Mouse (Mus musculus): ENCODE measurements around the gene Ptpdc1. TPM values are rescaled to one million over a fixed set of nuclear protein-coding genes. Genes with fewer than 3 reads are reported as not detected.

Gene Ptpdc1
- polyA plus RNA-seq, 1 experiment from 2014 or later = 6.9 TPM

DNA sequence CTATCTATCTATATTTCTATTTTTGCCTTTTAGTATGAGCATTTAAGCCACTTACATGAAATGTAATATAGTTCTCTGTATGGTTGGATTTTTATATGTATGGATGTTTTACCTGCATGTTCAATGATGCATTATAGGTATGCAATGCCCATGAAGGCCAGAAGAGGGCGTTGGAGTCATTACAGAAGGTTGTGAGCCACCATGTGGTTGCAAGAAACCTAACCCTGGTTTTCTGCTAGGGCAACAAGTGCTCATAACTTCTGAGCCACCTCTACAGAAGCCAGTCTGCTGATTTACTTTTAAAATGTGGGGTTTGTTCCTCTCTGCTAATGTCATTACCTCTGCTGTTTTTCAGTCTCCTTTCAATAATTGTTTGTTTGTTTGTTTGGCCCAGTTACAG is 25.2 kb upstream of the Ptpdc1 start:
- Histone ChIP-seq H3K27ac (no peak overlapping the region), H3K4me3 (replicated peaks) (no peak overlapping the region), H3K27me3 (replicated peaks) (peaks cover 25% of the 10 kb centered on the region), H3K4me1 (replicated peaks) (no peaks in the 10 kb centered on the region), H3K4me2 (replicated peaks) (no peak overlapping the region), H3K9ac (no peak overlapping the region), H3K36me3 (no peaks in the 10 kb centered on the region), H3K9me3 (no peaks in the 10 kb centered on the region)
- WGBS = 0% methylated on average over 1 of the region's 1 CpGs
- no peak for ATAC-seq

GRCm38 (mm10) chr13:48646696-48647095 is 21.2 kb upstream of the Ptpdc1 start:
- no peak for ATAC-seq
- H3K27ac ChIP-seq = no peak overlapping the region
- H3K36me3 ChIP-seq = no peaks in the 10 kb centered on the region
- WGBS = 88% methylated on average over 4 of the region's 4 CpGs
- H3K4me3 ChIP-seq (replicated peaks) = no peak overlapping the region
- no peak overlapping the region for H3K4me2 ChIP-seq (replicated peaks)
- H3K4me1 ChIP-seq (replicated peaks) = no peaks in the 10 kb centered on the region
- H3K9me3 ChIP-seq = no peaks in the 10 kb centered on the region
- H3K27me3 ChIP-seq (replicated peaks) = no peaks in the 10 kb centered on the region; the same call in 1 of the 2 replicates
- no peak overlapping the region for H3K9ac ChIP-seq

- ATAC-seq = no peak
- H3K27ac ChIP-seq = no peak overlapping the region
- no peaks in the 10 kb centered on the region for H3K27me3 ChIP-seq (replicated peaks)
- H3K4me3 ChIP-seq (replicated peaks) = no peak overlapping the region
- no peaks in the 10 kb centered on the region for H3K9me3 ChIP-seq
- H3K36me3 ChIP-seq = no peaks in the 10 kb centered on the region
- H3K9ac ChIP-seq = no peak overlapping the region
- 75% methylated on average over 3 of the region's 3 CpGs for WGBS
- H3K4me1 ChIP-seq (replicated peaks) = no peaks in the 10 kb centered on the region
- no peak overlapping the region for H3K4me2 ChIP-seq (replicated peaks)
These were observed 18.5 kb upstream of the Ptpdc1 start for GRCm38 (mm10) chr13:48643991-48644390.

- no peak overlapping the region for H3K9ac ChIP-seq
- H3K4me2 ChIP-seq (replicated peaks) = no peak overlapping the region
- H3K4me3 ChIP-seq (replicated peaks) = no peak overlapping the region
- ATAC-seq = no peak
- H3K9me3 ChIP-seq = no peaks in the 10 kb centered on the region
- no peaks in the 10 kb centered on the region for H3K27me3 ChIP-seq (replicated peaks)
- WGBS = 74% methylated on average over 6 of the region's 6 CpGs
- no peaks in the 10 kb centered on the region for H3K4me1 ChIP-seq (replicated peaks)
- H3K27ac ChIP-seq = no peak overlapping the region
- no peaks in the 10 kb centered on the region for H3K36me3 ChIP-seq
These were observed 17.6 kb upstream of the Ptpdc1 start for GRCm38 (mm10) chr13:48643072-48643471.

GRCm38 (mm10) chr13:48639570-48639969 is 14.1 kb upstream of the Ptpdc1 start:
- no peaks in the 10 kb centered on the region for H3K4me1 ChIP-seq (replicated peaks)
- no peaks in the 10 kb centered on the region for H3K27me3 ChIP-seq (replicated peaks)
- no peak overlapping the region for H3K27ac ChIP-seq
- ATAC-seq = no peak
- no peak overlapping the region for H3K9ac ChIP-seq
- H3K4me2 ChIP-seq (replicated peaks) = no peak overlapping the region
- no peaks in the 10 kb centered on the region for H3K36me3 ChIP-seq
- H3K4me3 ChIP-seq (replicated peaks) = no peak overlapping the region
- no peaks in the 10 kb centered on the region for H3K9me3 ChIP-seq

GRCm38 (mm10) chr13:48637706-48638105 is 12.2 kb upstream of the Ptpdc1 start:
- 65% methylated on average over 2 of the region's 2 CpGs for WGBS
- Histone ChIP-seq H3K4me2 (replicated peaks) (no peak overlapping the region), H3K4me3 (replicated peaks) (no peak overlapping the region), H3K4me1 (replicated peaks) (no peaks in the 10 kb centered on the region), H3K36me3 (no peaks in the 10 kb centered on the region), H3K27ac (no peak overlapping the region), H3K9me3 (no peaks in the 10 kb centered on the region), H3K27me3 (replicated peaks) (no peaks in the 10 kb centered on the region), H3K9ac (no peak overlapping the region)
- no peak for ATAC-seq

DNA sequence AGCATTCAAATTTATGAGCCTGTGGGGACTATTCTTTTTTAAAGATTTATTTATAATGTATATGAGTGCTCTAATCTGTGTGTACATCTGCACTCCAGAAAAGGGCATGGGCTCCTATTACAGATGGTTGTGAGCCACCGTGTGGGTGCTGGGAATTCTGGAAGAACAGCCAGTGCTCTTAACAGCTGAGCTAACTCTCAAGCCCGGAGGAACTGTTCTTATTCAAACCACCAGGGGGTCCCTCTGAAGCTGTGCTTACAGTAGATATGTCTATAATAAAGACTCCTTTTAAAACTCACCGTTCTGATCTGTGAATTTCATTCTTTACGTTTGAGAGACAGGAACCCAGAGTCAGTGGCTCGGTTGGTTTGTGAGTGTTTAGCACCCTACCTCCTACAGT is 6.2 kb upstream of the Ptpdc1 start:
- H3K36me3 ChIP-seq = no peaks in the 10 kb centered on the region
- no peak overlapping the region for H3K27ac ChIP-seq
- no peaks in the 10 kb centered on the region for H3K27me3 ChIP-seq (replicated peaks)
- WGBS = 76% methylated on average over 5 of the region's 5 CpGs
- H3K9me3 ChIP-seq = no peaks in the 10 kb centered on the region
- H3K4me3 ChIP-seq (replicated peaks) = no peak overlapping the region
- ATAC-seq = no peak
- H3K9ac ChIP-seq = no peak overlapping the region
- no peak overlapping the region for H3K4me2 ChIP-seq (replicated peaks)
- H3K4me1 ChIP-seq (replicated peaks) = no peaks in the 10 kb centered on the region

DNA sequence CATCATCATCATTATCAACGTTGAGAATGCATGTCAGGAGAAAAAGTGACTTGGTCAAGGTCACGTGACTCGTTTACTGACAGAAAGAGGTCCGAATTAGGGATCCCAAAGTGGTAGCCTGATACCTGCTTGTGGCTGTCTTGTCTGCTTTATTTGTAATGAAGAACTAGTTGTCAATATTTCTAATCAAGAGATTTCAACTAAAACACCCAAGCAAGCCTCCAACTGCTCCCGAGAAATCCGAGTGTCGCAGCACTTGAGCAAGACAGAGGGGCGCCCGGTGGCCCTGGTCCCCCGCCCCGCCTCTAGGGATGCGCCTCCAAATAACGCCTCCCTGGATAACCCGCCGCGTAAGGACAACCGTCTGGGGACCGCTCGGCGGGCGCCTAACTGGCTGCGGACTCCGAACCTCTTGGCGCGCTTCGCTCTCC is 481 bp downstream of the Ptpdc1 start:
- Histone ChIP-seq H3K9ac (peak overlapping the region; percentile 65), H3K4me3 (replicated peaks) (peak overlapping the region; percentile 53), H3K36me3 (no peaks in the 10 kb centered on the region), H3K9me3 (no peaks in the 10 kb centered on the region), H3K27ac (peak overlapping the region; percentile 69), H3K27me3 (replicated peaks) (no peaks in the 10 kb centered on the region), H3K4me2 (replicated peaks) (peak overlapping the region; percentile 93), H3K4me1 (replicated peaks) (no peaks in the 10 kb centered on the region)
- 1% methylated on average over 26 of the region's 26 CpGs for WGBS
- no peak for ATAC-seq

- ATAC-seq = no peak
- 86% methylated on average over 4 of the region's 4 CpGs for WGBS
These were observed 6.6 kb downstream of the Ptpdc1 start for GRCm38 (mm10) chr13:48618890-48619289.

DNA sequence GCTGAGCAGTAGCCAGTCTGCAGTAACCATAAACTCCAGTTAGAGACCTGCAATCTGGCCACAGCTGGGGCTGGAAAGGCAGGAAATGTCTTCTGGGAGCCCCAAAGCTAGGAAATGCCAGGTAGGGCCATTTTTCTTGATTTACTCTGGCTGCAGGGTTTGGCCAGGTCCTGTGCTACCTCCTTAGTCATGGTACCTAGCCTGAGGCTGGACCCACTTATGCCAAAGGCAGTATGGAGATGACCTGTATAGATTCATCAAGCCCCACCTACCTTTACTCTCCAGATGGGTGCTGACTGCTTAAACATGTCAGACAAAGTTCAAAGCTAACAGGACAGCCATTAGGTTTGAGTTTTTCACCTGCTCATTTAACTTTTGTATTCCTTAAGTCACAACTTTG is 7.7 kb downstream of the Ptpdc1 start:
- Histone ChIP-seq H3K27ac (no peak overlapping the region), H3K9ac (no peak overlapping the region), H3K36me3 (no peaks in the 10 kb centered on the region), H3K4me3 (replicated peaks) (no peak overlapping the region), H3K4me1 (replicated peaks) (no peaks in the 10 kb centered on the region), H3K9me3 (no peaks in the 10 kb centered on the region), H3K4me2 (replicated peaks) (no peak overlapping the region), H3K27me3 (replicated peaks) (no peaks in the 10 kb centered on the region)
- no peak for ATAC-seq

More at GRCm38 (mm10) chr13:48618890-48619289, 6.6 kb downstream of the Ptpdc1 start:
- no peaks in the 10 kb centered on the region for H3K4me1 ChIP-seq (replicated peaks)
- H3K27me3 ChIP-seq (replicated peaks) = no peaks in the 10 kb centered on the region
- H3K4me3 ChIP-seq (replicated peaks) = no peak overlapping the region
- no peak overlapping the region for H3K4me2 ChIP-seq (replicated peaks)
- H3K27ac ChIP-seq = no peak overlapping the region
- no peaks in the 10 kb centered on the region for H3K36me3 ChIP-seq
- H3K9ac ChIP-seq = no peak overlapping the region
- no peaks in the 10 kb centered on the region for H3K9me3 ChIP-seq

DNA sequence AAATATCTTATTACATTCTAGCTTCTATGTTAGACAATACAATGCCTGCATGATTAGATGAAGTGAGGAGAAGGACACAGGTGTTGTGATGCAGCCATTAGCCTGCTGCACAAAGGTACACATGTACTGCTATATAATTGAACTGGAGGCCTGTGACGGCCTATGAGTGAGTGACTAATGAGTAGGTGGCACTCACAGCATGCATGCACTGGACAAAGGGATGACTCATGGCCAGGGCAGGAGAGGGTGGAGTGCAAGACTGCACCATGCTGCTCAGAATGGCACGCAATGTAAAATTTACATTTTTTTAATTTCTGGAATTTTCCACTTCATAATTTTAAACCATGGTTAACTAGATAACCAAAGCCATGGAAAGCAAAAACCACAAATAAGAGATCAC is 10.9 kb downstream of the Ptpdc1 start:
- Histone ChIP-seq H3K27ac (no peak overlapping the region), H3K4me3 (replicated peaks) (no peak overlapping the region), H3K4me2 (replicated peaks) (no peak overlapping the region), H3K27me3 (replicated peaks) (no peaks in the 10 kb centered on the region), H3K9ac (no peak overlapping the region), H3K4me1 (replicated peaks) (no peaks in the 10 kb centered on the region), H3K9me3 (no peaks in the 10 kb centered on the region), H3K36me3 (no peaks in the 10 kb centered on the region)
- 86% methylated on average over 2 of the region's 2 CpGs for WGBS
- no peak for ATAC-seq

DNA sequence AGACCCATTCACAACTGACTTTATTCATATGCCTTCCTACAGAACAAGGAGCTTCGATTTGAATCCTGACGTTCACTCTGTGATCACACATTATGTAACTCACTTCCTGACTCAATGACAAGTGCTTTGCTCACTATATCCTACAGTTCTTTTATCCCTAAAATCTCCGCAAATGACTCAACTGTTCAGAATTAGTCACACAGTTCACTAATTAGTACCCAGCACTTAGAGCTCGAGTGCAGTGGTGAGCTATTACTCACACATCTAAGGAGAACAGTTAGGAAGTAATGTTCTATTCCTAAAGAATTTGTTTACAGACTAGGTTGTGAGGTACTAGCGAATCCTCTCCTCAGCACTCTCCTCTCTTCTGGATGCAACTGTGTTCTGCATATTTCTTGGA is 16.4 kb downstream of the Ptpdc1 start:
- Histone ChIP-seq H3K27ac (no peak overlapping the region), H3K36me3 (no peaks in the 10 kb centered on the region), H3K4me2 (replicated peaks) (no peak overlapping the region), H3K9me3 (no peaks in the 10 kb centered on the region), H3K27me3 (replicated peaks) (no peaks in the 10 kb centered on the region), H3K4me3 (replicated peaks) (no peak overlapping the region), H3K9ac (no peak overlapping the region), H3K4me1 (replicated peaks) (no peaks in the 10 kb centered on the region)
- ATAC-seq = no peak
- 79% methylated on average over 5 of the region's 5 CpGs for WGBS

- no peak overlapping the region for H3K4me3 ChIP-seq (replicated peaks)
- no peak for ATAC-seq
- H3K4me1 ChIP-seq (replicated peaks) = no peaks in the 10 kb centered on the region
- no peak overlapping the region for H3K4me2 ChIP-seq (replicated peaks)
- H3K9me3 ChIP-seq = no peaks in the 10 kb centered on the region
- H3K9ac ChIP-seq = no peak overlapping the region
- H3K36me3 ChIP-seq = no peaks in the 10 kb centered on the region
- no peak overlapping the region for H3K27ac ChIP-seq
- no peaks in the 10 kb centered on the region for H3K27me3 ChIP-seq (replicated peaks)
- WGBS = 89% methylated on average over 5 of the region's 5 CpGs
These were observed 20.9 kb downstream of the Ptpdc1 start for GRCm38 (mm10) chr13:48604591-48604990.

DNA sequence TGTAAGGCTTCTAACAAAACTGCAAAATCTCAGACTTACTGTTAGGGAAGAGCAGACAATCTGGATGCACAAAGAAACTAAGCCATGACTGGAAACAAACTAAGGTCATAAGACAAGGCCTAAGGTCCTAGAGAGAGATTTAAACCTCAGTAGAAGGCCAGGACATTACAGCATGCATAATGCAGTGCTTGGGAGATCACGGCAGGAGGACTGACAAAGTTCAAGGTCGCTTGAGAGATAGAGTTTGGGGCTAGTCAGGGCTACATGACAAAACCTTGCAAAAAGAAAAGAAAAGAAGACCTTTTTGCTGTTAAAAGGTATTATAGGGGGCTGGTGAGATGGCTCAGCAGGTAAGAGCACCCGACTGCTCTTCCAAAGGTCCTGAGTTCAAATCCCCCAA is 22.2 kb downstream of the Ptpdc1 start:
- Histone ChIP-seq H3K36me3 (no peaks in the 10 kb centered on the region), H3K27ac (no peak overlapping the region), H3K4me1 (replicated peaks) (no peaks in the 10 kb centered on the region), H3K9ac (no peak overlapping the region), H3K9me3 (no peaks in the 10 kb centered on the region), H3K4me2 (replicated peaks) (no peak overlapping the region), H3K4me3 (replicated peaks) (no peak overlapping the region), H3K27me3 (replicated peaks) (no peaks in the 10 kb centered on the region)
- WGBS = 82% methylated on average over 3 of the region's 3 CpGs
- ATAC-seq = no peak
